Mouse (Mus musculus) cerebellum, postnatal 36 days (tissue): Measurements from ENCODE around the gene Neurl4.
A peak's percentile ranks its signal among the peaks of the same experiment; 100 is the strongest.
"Not testable (repeated sequence)": the region's sequence is repeated elsewhere in the genome, so short reads cannot be mapped to it uniquely, and the experiment has no call there.

Experiments used
- DNase-seq, 2 experiments: peaks; one replicate each; pipeline ENCODE4 v3.0.0; 2021 to 2022; ENCODE audit warnings: mixed read lengths in 2 of 2

Neurl4 gene

DNA sequence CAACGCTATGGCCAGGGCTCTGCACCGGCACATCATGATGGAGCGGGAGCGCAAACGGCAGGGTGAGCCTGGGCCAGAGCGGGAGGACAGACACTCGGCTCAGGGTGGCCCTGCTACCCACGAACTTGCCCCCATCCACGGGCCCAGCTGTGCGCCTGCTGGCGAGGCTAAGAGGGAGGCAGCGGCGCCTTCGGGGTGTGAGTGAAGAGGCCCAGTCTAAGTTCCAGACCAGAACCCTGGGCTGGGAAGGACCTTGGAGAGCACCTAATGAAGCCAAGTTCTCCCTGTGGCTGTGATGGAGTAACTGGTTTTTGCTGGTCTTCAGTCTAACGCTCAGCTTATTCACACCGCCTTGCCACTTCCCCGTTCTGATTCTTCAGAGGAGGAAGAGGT is 13.5 kb downstream of the Neurl4 start:
- DNase-seq: no peak

DNA sequence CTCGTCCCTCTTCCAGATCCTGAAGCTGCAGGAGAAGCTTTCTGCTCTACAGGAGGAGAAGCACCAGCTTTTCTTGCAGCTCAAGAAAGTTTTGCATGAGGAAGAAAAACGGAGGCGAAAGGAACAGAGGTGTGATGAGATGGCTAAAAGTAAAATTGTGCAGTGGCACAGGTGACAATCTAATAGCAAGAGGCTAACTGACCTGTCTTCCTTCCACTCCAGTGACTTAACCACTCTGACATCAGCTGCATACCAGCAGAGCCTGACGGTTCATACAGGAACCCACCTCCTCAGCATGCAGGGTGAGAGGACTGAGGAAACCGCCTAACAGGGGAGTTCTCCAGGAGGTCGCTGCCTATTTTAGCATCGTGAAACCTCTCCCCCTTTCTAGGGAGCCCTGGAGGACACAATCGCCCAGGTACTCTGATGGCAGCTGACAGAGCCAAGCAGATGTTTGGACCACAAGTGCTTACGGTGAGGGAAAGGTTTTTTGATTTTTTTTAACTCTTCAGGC is 14.1 kb downstream of the Neurl4 start:
- DNase-seq: no peak

DNA sequence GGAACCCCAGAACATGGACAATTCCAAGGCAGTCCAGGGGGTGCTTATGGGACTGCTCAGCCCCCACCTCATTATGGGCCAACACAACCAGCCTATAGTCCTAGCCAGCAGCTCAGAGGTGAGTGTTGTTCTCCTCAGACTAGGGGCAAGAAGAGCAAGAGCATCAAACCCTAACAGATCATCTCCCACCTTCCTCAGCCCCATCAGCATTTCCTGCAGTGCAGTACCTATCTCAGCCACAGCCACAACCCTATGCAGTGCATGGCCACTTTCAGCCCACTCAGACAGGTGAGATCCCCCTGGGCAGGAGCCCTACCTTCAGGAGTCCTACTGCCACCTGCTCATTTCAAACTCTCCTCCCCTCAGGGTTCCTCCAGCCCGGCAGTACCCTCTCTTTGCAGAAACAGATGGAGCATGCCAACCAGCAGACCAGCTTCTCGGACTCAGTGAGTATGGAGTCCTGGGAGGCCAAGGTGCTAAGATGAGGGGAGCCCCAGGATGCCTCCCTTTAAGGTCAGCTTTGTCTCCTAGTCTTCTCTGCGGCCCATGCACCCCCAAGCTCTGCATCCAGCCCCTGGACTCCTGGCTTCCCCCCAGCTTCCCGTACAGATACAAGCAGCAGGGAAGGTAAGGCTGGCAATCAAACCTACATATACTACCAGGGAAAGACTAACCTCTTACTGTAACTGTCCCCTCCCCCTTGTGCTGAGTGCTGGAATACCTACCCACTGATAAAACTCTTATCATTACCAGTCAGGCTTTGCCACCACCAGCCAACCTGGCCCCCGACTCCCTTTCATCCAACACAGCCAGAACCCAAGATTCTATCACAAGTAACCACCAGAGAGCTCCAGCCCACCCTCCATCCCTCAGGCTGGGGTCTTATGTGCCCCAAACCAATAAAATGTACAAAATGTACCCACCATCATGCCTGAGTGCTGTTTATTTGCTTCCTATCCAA is 15.1 kb downstream of the Neurl4 start:
- DNase-seq: no peak

DNA sequence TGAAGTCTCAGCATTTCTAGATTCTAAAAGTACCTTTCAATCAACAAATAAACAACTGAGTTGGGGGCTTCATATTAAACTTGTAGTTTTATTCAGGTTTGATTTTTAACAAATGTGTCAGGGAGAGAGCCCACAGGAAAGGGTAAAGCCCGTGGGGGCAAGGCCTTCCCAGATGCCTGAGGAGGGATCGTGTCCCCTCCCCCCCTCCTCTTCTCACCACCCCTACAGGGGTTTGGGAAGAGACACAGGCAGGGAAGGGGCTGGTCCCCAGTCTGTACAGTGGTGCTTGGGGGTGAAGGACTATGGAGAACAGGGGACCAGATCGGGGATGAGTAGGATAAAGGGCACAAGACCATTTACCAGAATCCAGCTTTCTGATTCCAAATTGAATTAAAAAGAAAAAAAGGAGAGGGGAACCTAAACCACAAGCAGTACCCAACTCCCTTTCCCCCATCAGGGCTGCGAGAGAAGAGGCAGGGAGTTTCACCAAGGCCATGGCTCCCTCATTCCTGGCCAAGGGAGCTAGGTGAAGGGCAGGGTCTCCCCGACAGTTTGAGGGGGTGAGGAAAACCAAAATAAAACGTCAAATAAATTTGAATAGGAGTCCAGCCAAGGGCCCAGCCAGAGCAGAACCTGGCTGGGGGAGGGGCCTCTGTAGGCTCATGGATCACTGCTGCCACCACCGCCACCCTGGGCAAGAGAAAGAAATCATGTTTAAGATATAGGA is 15.9 kb downstream of the Neurl4 start:
- not testable (repeated sequence) for DNase-seq

DNA sequence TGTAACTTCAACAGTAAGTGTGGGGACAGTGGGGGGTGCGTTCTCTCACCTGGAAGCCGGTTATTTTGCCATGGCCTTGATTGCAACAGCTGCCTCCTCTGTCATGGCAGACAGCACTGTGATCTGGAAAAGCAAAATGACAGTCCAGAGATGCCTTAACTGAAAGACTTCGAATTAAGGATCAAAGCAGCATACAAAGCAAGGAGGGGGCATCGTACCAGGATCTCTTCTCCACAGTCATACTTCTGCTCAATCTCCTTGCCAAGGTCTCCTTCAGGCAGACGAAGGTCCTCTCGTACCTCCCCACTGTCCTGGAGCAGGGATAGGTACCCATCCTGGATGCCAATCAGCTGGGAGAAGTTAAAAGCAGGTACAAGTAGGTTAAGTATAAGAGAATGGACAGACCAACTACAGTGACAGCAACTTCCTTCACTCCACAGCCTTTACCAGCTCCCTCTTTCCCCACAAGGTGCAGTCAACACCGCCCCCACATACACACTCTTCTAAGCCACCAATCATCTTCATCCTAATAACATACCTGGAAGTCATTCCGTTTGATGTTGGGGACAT is 16.6 kb downstream of the Neurl4 start:
- DNase-seq: no peak

DNA sequence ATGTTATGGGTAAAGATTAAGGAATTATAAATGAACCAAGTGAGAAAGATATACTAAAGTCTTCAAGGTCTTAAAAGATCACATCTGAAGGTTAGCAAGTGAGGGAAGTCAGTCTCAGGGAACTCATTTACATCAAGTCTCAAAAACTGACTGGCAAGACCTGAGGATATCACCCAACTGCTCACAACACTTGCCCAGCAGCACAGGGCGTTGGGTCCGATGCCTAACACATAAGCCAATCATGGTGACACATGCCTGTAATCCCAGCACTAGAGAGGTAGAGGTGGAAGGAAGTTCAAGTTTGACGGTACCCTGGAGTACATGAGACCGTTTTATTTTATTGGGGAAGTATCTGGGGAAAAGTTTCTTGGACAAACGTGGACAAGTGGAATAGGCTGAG is 17.2 kb downstream of the Neurl4 start:
- DNase-seq: no peak

DNA sequence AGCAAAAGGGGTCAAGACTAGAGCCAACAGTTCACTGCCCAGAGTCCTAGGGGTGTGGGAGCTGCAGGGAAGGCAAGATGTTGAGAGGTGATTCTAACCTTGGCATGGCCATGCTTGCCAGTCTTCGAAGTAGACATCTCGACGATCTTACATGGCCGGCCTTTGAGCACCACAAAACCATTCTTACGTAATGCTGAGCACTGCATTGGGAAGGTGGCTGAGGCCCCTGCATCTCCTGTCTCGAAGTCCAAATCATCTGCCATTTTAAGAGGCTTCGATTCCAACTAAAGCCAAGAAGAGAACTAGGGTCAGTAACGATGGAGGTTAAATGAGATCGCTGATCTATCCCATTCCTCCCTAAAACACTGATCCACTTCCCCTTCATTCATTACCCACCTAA is 18.2 kb downstream of the Neurl4 start:
- no peak for DNase-seq

DNA sequence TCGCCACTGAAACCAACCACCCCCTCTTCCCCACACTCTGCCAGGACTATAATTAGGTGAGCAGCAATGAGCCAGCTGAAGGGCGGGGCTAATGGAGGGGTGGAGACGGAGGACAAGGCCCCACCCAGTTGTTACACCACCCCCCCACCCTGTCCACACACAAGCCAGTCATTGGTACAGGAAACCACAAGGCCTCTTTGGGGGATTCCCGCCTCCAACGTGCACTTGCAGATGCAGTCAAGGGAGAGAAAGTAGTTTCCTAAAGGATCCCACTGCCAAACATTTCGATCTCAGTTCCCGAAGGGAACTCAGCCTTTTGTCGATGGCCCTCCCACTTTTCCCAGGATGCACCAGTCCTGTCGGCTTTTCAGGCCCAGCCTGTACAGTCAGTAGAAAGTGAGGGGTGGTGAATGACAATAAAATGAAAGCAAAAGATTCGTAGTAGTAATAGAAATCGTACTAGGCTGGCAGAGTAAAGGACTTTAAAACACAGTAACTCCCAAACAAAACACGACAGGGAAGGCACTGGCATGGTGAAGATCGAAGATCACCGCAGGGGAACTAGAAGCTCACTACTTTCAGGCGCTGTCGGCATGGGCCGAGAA is 18.9 kb downstream of the Neurl4 start:
- DNase-seq: peak; percentile 39 to 42

DNA sequence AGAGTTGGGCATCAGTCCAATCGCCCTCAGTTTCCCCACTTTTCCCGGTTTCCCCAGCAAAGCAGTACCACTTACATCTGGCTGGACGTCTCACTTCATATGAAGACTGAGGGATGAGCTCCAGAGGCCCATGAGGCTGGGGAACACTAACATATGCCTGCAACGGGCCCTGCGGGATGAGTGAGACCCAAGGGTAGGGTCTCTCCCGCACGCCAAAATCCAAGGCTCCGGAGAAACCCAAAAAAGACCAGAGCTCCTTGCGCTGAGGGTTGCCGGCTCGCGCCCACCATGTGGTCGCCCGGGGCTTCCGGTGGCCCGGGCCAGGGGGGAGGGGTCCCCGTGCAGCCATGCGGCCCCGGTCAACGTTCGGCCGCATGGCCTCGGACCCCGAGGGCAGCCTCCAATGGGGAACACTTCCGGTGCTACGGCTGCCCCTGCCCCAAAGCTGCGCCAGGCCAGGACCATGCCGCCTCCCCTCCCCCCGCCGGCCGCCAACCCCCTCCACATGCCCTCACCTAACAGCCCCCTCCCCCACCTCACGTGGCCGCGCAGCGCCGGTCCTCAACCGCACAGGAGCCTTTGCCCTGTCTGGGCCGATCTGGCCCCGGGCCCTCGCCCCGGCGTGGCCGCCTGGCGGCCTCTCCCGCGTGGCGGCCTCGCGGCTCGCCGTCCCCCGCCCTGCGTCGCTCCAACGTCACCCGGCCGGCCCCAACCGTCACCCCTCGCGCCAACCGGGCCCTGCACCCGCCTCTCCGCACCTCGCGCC is 19.6 kb downstream of the Neurl4 start:
- DNase-seq: peak in 1 of 2 experiments; percentile 40

DNA sequence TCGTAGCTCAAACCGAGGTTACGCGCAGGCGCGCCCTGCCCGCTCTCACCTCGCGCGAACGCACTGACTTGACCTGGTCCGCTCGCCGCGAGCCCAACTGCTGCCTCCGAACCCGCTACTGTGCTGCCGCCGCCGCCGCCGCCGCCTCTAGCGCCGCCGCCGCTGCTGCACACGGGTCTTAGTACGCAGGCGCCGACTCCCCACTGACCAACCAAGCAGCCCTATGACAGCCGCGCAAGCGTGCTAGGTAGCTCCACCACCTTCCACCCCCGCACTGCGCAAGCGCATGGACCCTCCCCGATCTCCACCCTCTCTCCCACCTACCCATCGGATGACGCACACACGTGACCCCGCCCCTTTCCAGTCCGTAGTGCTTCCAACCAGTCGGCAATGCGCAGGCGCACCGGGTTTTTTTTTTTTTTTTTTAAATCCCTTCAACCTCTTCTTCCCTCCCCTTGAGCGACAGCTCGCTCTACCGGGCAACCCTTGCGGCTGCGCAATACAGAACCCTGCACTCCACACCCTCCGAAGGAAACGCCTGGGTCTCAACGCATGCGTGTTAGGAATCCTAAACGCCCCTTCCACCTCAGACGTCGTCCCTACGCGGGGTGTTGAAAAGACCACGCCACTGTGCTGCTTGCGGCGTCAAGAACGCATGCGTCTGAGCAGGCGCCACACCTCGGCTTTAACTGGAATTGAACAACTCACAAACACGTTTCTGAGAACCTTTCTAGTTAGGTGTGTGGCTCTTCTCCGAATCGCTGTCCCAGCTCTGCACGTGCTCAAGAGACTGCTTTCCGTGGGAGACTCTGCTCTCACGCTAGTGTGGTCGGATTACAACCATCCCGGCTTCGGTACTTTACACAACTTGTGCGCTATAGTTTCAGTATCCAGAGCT is 20.5 kb downstream of the Neurl4 start, which contains the start of gene Eif5a:
Eif5a (minus strand) TSS at position 845 of the 898 bp plus-strand sequence.
- peak; percentile 100 for DNase-seq

DNA sequence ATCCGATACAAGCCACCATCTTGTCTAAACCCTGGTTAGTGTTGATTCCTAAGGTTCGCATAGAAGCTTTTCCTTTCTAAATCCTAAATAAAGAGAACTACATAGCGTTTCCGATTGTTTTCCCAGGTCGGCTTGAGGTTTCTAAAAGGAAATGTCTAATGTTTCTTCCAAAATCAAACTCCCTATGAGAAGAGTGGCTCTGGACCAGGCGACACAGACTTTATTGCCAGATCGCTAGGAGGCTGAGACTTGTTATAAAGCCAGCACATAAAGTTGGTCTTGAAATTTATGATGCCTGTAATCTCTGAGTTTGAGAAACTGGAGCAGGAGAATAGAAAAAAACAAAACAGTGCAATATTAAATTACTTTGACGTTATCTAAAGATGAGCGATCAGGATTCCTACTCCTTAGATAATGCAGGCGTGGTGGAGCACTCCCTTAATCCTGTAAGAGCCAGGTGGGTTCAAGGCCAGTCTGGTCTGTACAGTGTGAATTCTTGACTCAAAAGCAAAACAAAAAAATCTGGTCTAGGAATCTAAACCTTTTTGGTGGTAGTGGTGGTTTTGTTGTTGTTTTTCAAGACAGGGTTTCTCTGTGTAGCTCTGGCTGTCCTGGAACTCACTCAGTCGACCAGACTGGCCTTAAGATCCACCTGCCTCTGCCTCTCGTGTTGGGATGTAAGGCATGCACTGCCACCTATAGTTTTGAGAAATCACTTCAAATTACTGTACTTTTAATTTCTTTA is 21.3 kb downstream of the Neurl4 start:
- no peak for DNase-seq

DNA sequence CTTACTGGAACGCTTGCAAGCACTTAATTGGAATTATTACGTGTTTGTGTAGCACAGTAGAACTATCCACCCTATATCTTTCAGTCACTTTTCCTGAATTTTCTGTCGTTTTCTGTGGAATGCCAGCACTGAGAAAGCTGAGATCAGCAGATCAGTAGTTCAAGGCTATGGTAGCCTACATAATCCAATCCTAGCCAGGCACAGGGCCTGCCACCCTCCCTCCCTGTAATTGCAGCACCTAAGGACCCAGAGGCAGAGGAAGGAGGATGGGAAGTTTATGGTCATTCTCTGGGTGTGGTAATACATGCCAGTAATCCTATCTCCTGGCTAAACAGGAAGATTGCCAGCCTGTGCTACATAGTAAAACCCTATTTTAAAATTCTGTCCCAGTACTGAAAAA is 21.9 kb downstream of the Neurl4 start:
- no peak for DNase-seq

DNA sequence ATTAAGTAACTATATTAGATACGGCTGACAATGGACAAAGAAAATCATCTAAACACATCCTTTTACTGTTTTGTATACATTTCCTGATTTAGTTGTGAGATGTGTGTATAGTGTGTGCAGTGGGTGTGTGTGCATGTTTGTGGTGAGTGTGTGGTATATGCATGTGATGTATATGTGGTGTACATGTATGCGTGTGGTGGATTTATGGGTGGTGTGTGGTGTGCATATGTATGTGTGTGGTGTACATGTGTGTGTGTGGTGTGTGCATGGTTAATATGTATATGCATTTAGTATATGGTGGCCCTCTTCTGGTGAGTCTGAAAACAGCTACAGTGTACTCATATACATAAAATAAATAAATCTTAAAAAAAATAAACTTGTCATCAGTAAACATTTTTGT is 26.6 kb downstream of the Neurl4 start:
- no peak for DNase-seq

DNA sequence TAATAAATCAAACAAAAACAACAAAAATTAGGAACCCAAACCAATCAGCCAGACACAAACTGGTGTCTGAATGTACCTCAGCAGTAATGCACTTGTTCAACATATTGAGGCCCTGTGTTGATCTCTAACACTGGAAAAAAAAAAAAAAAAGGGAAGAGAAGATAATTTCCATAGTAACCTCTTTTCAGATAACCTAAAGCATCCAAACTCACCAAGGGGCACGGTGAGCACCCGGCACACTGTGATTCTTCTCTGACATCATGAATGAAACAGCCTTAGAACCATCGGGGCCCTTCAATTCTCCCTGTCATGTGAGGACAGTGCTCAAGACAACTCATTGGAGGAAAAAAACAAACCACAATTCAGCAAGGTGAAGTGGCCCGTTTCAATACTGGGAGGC is 28.8 kb downstream of the Neurl4 start:
- no peak for DNase-seq

DNA sequence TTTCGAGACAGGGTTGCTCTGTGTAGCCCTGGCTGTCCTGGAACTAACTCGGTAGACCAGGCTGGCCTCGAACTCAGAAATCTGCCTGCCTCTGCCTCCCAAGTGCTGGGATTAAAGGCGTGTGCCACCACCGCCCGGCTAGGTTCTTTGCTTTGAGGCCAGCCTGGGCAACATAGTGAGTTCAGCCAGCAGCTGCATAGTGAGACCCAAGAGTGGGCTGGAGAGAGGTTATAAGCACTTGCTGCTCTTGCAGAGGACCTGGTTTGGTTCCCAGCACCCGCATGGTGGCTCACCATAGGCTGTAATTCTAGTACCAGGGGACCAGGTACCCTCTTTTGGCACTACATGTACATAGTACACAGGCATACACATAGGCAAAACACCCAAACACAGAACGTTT is 29.3 kb downstream of the Neurl4 start:
- not testable (repeated sequence) for DNase-seq

DNA sequence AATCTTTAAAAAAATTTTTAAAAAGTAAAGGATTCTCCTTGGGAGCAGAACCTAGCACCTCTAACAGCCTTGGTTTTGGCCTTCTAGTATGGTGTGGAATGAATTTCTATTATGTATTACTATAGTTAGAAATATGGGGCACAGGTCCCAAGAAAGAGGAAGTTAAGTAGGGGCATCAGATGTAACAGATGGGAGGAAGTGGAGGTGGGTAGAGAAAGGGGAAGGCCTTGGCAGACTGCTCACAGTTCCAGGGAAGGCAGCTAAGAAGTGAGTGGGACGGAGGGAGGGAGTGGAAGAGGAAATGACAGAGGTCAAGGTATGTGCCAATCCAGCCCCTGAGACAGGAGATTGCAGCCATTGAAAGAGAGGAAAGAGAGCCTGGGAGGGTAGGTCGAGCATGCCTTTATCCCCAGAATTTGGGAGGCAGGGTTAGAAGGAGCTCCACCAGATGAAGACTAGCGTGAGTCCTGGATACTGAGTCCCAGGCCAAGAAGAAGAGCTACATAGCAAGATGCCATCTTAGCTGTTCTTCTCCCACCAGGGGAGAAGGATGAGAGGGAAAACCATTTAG is 30.2 kb downstream of the Neurl4 start:
- no peak for DNase-seq

DNA sequence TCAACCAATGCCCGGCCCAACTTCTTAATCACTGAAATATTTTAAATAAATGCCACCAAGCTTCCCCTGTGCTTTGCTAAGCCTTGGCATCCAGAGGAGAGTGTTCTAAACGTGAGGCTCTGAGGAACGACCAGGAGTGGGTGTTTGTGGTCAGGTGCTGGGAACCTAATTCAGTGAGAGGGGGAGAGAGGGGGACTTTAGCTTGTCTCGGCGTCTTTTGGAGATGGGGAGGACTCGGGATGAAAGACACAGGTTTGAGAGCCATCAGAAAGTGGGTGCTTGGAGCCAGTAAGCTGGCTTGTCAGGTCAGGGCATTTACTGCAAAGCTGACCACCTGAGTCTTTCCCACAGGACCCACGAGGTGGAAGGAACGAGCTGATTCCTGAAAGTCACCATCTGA is 30.9 kb downstream of the Neurl4 start:
- no peak for DNase-seq

DNA sequence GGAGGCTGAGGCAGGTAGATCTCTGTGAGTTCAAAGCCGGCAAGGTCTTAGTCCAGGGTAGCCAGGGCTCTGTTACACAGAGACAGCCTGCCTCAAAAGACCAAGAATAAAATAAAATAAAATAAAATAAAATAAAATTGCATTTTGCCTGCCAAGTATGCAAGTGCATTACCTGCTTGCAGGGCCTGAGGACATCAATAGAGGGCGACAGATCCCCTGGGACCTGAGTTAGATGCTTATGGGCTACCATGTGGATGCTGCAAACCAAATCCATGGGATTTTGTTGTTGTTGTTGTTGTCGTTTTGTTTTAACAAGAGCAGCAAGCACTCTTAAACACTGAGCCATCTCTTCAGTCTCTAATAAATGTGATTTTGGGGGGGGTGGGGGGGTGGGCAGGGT is 31.4 kb downstream of the Neurl4 start:
- DNase-seq: no peak

DNA sequence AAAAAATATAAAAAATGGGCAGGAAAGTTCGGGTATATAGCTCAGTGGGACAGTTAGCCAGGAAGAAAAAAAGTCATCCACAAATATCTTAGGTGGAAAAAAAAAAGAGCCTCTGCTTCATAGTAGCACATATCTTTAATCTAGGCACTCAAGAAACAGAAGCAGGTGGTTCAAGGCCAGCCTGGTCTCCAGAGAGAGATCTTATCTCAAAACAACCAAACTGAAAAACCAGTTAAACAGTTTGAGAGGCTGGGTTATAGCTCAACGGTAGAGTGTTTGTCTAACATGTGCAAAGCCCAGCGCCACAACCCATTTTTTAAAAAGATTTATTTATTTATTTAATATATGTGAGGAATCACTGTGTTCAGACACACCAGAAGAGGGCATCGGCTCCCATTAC is 32.2 kb downstream of the Neurl4 start:
- no peak for DNase-seq

DNA sequence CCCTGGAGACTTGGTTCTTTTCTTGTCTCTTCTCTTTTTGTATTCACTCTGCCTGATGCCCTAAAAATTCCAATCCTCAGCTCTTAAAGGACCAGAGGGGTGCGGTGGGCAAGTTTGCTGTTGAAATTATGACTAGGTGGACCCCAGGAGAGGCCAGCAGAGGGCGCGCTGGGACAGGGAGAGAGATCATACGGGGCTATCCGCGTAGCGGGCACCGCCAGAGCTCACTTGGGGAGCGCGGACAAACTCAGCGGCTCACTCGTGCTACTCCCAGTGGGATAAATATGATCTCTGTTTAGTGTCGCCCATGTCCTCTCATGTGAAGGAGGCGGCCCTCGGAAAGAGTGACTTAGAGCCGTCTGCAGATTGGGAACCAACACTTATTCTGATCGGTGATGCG is 33.3 kb downstream of the Neurl4 start:
- DNase-seq: peak; percentile 86 to 92
